Mouse (Mus musculus) monocyte, adult 5-6 weeks (primary cell): ENCODE measurements around the gene Cep170b. TPM values are rescaled to one million over a fixed set of nuclear protein-coding genes. Genes with fewer than 3 reads are reported as not detected.

ENCODE experiments used
- ATAC-seq: fragments of 153-309, 156-312 bp; replicated peaks from 2 replicates; pipeline ENCODE4 v1.8.0; 2017; ENCODE audit warnings: mild to moderate bottlenecking; ENCODE audit not compliant: low TSS enrichment, insufficient number of reproducible peaks, severe bottlenecking, poor library complexity, low FRiP score
- total RNA-seq: library from RNA; stranded (forward); fragments of 200-1000, 200-491, 200-594 nt; gene quantifications from 3 replicates; pipeline ENCODE4 v1.2.3, GENCODE M21; 2017

The Cep170b gene
- total RNA-seq, 1 experiment from 2014 or later, result not detected

GRCm38 (mm10) chr12:112734108-112734820 lies 14.0 kb downstream of the Cep170b start:
- no peak for ATAC-seq

- no peak for ATAC-seq
Observed at GRCm38 (mm10) chr12:112734881-112735655, 14.8 kb downstream of the Cep170b start.

- no peak for ATAC-seq
Observed at GRCm38 (mm10) chr12:112735896-112736635, 15.8 kb downstream of the Cep170b start.

GRCm38 (mm10) chr12:112736636-112736925 lies 16.3 kb downstream of the Cep170b start:
- ATAC-seq, result no peak

GRCm38 (mm10) chr12:112737081-112737480 lies 16.8 kb downstream of the Cep170b start:
- ATAC-seq, result no peak

- ATAC-seq, result no peak
Observed at GRCm38 (mm10) chr12:112737761-112738160, 17.5 kb downstream of the Cep170b start.

GRCm38 (mm10) chr12:112738281-112739022 lies 18.2 kb downstream of the Cep170b start:
- no peak for ATAC-seq

- no peak for ATAC-seq
Observed at GRCm38 (mm10) chr12:112739023-112739568, 18.8 kb downstream of the Cep170b start.

- ATAC-seq, result no peak
Observed at GRCm38 (mm10) chr12:112742768-112743167, 22.5 kb downstream of the Cep170b start.

GRCm38 (mm10) chr12:112743168-112743975 lies 23.1 kb downstream of the Cep170b start:
- peak; percentile 63 for ATAC-seq

GRCm38 (mm10) chr12:112744211-112744610 lies 24.0 kb downstream of the Cep170b start:
- no peak for ATAC-seq

- ATAC-seq, result no peak
Observed at GRCm38 (mm10) chr12:112744891-112745580, 24.8 kb downstream of the Cep170b start.

GRCm38 (mm10) chr12:112745716-112746115 lies 25.5 kb downstream of the Cep170b start:
- no peak for ATAC-seq

- no peak for ATAC-seq
Observed at GRCm38 (mm10) chr12:112746461-112746807, 26.2 kb downstream of the Cep170b start.

- peak; percentile 33 for ATAC-seq
Observed at GRCm38 (mm10) chr12:112746808-112747605, 26.8 kb downstream of the Cep170b start.

- ATAC-seq, result no peak
Observed at GRCm38 (mm10) chr12:112747606-112747970, 27.3 kb downstream of the Cep170b start.

GRCm38 (mm10) chr12:112750976-112751375 lies 30.7 kb downstream of the Cep170b start:
- no peak for ATAC-seq
